Mouse (Mus musculus) cerebellum, postnatal 10 days (tissue): ENCODE measurements at regions not wholly inside any gene's neighbourhood (a gene's known extent, or its start where the extent isn't known, plus 50 kb on each side); places are given as distances from the start of the nearest gene placed in this dataset.

Experiments
- DNase-seq, 2 experiments: peaks; one replicate each; pipeline ENCODE4 v3.0.0; 2021; ENCODE audit warnings: mixed read lengths in 2 of 2

DNA sequence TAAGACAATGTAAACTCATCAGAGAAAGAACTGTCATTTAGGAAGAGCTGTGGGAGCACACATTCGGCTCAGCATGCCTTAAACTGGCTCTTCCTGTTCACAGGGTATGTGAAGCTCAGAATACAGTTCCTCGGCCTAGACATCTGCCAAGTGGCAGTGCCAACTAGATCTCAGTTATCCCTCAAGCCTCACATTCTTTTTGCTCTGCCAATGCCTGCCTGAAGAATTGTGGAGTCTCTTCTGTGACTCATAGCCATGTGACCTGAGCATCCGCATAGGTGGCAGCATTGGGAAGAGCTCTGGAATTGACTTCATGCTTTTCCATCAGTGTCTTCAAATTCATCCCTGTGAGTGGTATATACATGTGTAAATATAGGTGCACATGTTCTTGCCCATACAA is 59.7 kb downstream of the Prlhr start:
- DNase-seq, result peak; percentile 10 to 19

DNA sequence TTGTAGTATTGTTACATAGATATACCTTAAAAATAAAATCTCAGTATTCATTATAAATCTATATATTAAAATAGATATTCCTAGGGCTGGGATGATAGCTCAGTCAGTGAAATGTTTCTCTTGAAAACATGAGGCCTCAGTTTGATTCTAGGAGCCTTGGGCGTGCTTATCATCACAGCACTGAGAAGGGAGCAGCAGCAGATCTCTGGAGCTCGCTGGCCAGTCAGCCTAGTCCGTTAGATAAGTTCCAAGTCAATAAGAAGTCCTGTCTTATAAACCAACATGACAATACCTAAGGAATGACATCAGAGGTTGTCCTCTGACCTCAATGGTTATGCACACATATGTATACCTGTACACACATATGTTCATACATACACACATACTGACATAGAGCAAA is 68.7 kb downstream of the Prlhr start:
- no peak for DNase-seq

DNA sequence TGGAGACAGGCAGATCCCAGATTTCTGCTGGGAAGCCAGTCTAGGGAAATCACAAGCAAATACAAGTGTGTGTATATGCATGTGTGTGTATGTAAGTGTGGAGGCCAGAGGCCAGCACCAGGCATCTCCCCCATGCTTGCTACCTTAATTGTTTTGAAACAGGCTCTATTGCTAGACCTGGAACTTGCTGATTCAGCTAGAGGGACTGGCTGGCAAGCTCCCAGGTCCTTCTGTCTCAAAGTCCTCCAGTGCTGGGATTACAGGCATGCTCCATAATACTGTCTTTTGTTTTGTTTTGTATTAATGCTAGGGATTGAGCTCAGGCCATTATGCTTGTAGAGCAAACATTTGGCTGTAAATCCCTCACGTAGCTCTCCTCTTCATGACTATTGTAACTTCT is 70.4 kb downstream of the Prlhr start:
- DNase-seq, result peak; percentile 19 to 30

DNA sequence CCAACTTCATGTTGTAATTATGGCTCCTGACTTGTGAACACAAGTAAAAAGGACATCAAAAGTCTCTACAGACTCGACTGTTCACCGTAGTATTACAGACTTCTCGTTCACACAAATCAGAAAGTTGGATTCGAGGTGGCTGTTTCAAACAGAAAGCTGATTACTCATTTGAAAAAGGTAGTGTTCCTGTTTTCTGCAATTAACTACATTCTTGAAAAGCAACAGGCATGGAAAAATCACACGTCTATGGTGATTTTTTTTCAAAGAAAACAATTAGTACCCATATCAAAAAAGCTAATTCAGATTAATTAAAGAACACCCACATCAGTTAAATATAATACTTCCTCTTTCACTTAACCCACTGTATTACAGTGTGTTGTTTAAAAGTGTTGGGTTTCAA is 71.5 kb downstream of the Prlhr start:
- no peak for DNase-seq

DNA sequence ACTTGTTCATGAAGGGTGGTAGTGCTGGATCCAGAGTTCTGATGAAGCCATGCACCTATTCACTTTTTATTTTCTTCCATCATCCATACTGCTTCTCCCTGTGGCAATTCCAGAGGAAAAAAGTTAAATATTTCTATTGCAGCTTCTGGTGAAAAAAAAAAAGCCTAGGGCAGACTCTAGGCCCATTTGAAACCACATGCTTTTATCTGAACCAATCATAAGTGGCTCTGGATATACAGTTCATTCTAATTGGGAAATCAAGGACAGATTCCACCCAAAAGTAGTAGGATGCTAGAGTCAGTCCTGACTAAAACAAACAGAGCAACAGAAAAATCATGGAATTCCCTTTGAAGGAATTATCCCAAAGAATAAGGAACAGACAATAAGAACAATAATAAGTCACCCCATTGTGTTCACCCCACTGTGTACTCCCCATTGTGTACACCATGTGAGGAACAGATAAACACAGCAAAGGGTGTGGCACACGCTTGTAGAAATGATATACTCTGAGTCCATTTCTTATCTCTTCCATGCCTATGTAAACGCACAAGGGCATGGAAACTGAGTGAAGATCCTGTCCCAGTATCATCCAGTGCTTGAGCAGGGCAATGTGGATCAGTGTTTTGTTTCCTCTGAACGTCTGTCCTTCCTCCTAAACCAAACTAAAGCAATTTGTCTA is 81.4 kb downstream of the Prlhr start:
- DNase-seq, result no peak

DNA sequence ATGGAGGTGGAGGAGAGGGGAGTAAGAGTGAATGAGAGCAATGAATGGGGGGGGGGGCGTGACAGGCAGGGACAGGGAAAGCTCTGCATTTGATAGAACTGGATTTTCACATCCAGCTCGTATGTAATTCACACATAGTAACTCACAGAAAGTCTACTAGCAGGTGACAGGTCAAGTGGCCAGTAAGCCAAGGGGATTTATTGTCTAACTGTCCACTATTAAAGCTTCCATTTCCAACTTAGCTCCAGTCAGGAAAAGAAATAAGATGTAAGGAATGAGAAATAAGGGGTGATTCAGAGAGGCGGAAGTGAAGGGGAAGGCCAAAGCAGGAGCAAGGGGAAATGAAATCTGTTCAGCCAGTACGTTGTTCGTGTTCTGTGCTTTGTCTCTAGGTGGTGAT is 83.4 kb downstream of the Prlhr start:
- no peak for DNase-seq

DNA sequence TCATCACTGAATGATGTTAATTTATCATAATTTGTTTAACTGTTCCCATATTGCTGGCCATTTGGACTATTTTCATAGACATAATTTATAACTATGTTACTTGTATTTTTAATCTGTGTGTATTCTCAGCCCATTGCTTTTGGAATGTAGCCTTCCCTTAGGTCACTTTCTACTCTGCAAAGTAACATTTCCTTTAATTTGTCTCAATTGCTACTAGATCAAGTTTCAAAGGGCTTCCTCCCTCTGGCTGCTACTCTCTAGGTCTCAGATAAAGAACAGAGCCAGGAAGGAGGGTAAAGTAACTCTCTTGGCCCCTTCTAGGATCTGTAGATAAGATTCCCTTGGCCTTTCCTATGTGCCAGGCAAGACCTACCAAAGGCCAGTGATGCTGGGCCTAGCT is 85.4 kb downstream of the Prlhr start:
- DNase-seq, result no peak

DNA sequence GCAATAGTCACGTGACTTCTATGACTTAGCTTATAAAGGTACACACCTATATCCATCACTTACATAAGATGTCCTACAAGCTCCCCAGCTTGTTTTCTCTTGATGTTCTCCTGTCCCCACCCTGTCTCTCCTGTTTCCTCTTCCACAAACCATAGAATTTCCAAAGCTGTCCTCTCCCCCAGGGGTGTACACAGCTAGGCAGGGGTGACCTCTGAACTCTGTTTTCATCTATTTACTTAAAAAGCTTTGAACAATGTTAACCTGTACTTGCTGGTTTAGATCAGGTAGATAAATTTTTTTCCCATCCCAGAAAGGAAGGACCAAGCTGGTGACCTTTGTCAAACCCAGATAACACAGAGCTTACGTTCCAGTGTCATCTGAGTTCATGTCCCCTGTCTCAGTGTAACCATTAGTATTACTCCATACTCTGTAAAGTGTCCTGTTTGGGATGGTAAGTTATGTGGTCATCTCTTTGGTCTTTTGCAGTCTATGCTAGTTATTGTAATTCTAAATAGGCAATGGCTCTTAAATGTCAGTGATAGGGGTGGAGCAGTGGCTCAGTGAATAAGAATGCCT is 89.0 kb downstream of the Prlhr start:
- DNase-seq, result no peak

DNA sequence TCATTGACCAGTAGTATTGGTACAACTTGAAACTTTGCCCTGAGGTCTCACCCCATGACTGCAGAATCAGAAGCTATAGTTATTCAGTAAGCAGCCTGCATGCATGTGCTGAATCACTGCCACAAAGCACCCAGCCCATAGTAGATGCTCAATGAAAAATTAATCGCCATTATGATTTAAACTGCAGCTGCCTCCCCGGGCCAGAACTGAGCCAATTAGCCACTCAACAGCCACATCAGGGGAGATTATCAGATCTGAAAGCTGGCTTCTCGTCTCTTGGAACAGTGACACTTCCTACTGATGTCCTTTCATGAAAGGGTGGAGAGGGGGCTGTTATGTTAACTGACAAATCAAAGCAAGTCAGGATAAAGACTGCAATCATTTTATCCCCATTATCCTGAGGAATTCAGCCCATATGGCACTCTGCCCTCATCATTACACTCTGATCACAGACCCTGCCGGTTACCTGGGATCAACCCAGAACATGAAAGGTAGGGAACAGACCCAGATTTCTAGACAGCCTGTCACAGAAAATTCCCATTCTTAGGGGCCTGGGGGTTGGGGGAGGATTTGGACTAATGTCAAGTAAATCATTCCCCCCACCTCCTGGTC is 104.0 kb downstream of the Prlhr start:
- peak in 1 of 2 experiments; percentile 6 for DNase-seq

DNA sequence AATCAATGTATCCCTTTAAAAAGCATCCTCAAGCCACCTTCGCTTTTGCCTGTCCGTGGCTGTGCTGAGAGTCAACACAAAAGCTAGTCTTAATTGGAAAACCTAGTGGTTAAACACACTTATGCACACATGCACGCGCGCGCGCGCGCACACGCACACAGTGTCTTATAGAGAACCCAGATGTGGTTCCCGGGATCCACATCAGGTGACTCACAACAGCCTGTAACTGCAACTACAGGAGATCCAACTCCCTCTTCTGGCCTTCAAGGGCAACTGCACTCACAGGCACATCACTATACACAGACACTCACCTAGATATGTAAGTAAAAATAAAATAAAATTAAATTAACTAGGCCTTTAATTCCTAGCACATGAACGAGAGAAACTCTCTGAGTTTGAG is 118.4 kb upstream of the Fam204a start:
- no peak for DNase-seq

DNA sequence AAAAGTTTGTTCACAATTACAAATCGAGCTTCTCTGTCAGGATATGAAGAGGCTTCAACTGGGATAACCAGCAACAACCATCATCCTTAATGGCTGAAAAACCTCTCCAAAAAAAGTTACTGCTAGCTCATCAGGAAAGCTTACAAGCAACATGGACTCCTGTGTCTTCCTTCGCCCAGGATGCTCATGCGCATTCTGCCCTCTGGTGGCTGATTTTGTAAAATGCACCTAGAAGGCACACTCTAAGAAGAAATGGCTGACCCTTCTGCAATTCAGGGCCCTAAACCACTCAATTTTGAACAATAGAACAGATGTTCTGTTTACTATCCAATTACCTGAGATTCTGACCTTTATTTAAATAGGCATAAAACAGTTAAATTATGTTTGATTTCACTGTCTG is 115.0 kb upstream of the Fam204a start:
- DNase-seq, result peak; percentile 72 to 81

DNA sequence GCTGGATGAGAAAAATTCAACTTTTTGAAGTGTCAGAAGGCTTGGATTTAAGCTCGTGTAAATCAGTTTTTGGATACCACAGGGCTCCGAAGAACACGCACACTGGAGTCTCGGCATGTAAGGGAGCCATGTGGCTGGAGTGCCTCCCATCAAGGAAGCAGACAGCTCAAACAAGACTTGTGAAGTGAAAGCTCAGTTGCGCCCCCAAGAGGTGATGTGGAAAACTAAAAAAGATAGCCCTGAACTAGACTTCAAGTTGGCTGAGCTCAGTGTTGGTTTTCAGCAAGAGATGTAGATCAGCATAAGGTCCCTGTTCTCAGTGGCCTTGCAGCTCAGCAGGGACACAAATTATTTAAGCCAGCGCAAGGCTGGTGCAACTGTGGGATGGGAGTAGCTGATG is 113.7 kb upstream of the Fam204a start:
- peak; percentile 12 to 17 for DNase-seq

DNA sequence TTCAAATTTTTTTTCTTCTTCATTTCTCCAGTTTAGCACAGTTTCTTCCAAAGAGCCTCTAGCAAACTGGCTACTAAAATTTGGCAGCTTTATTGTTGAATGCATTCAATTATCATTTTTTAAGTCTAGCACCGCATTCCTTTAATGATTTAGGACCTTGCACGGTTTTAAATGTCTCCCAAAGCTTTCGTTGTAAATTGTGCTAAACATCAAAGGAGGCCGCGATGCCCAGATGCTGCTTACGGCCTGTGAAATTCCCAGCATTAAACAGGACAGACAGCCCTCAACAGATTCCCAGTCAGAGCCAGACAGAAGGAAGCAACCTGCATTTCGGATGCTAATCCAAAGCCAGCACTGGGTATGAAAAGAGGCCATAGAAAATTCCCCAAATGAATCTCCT is 108.0 kb upstream of the Fam204a start:
- no peak for DNase-seq

DNA sequence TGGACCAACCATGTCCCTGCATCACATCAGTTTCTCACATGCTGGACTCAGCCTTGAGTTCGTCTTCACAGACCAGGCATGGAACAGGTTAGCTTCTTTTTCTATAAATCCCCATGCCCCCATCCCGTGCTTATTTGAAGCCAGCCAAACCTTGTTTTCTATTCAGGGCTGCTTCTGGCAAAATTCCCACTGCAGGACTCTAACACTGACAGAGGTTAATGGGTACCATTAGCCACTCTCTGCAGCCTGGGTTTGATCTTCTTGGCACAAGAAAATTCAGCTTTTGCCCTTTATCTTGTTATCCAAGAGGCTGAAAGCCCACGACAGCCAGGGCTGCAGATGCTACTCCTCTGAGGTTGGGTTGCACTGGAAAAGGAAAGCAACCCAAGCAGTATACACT is 101.8 kb upstream of the Fam204a start:
- peak in 1 of 2 experiments; percentile 6 for DNase-seq

DNA sequence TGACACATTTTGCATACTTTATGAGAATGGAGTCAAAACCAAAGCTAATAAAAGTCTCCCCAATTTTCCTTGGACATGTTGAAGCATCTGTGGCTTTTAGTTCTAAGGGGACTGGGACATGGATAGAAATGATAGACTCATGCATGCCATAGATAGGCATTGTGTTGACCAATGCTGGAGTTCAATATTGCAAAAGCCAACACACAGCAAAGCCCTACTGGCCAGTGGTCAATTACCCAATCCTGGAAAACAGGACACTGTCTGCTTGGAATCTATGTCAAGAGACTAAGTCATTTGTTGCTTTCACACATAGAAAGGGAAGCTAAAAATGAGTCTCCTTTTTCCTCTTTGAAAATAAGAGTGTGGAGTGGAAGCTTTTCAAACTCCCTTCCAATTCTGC is 99.1 kb upstream of the Fam204a start:
- DNase-seq, result no peak

DNA sequence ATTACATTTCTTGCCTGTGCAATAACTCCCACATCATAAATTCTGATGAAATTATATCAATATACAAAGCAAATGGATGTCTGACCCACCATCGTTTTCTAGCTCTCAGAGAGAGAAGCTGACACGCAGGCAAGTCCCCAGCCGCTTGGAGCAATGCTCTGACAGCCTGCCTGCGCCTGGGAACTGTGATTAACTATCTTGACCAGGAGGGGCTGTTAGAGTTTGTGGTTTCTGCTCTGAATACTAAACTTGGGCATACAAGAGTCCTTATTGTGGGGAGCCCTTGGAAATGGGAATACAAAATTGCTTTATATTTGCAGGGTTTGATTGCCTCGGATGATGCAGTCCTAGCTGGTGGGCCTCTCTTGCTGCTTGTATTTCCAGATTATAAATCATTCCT is 98.6 kb upstream of the Fam204a start:
- DNase-seq, result peak in 1 of 2 experiments; percentile 13

DNA sequence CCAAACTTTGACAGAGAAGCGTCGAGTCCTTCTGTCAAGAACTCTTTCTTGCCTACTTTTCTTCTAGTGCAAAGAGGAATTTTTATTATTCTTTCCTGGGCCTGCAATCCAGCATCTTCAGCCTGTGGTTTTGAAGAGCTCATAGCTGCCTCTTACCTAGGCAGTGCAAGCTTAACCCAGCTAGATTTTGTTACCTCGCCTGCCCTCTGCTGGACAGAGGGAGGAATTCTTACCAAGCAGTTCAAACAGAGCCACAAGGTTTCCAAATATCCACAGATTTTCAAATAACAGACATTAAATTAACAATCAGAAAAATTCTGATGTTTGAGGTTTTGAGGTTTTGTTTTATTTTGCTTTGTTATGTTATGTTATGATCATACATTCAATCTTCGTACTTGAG is 84.1 kb upstream of the Fam204a start:
- DNase-seq, result peak; percentile 84 to 85

DNA sequence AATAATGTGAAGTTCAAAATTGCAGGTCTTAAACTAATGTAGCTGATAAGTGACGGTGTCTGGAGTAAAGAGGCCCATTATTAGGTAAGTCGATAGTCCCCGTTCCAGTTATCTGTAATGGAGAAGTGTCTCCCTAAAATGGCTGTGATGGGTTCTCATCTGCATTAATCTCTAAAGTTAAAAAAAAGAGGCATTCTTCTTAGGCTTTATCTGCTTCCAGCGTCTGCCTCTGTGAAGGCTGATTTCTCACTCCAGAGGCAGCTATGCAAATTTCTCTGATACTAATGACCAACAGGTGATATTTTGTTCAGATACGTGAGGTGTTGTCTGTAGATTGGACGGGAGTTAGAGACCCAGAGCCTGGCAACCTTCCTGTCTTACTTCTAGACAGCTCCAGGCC is 75.9 kb upstream of the Fam204a start:
- no peak for DNase-seq

DNA sequence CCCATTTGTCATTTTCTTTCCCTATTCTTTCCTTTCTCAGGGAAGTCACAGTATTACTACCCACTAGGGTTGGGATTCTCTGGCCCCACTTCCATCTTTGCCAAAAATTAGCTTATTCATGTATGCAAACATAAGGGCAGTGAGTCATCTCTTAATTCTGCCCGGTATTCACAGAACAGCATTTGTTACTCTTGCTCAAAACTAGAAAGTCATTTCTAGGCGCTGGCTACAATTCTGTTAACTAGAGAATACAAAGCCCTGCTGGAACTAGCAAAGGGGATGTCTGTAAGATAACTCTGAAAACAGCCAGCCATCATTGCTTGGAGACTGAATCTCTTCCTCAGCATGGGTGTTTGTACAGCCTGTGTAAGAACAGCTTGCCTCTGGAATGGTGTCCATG is 74.4 kb upstream of the Fam204a start:
- DNase-seq, result peak; percentile 1 to 4

DNA sequence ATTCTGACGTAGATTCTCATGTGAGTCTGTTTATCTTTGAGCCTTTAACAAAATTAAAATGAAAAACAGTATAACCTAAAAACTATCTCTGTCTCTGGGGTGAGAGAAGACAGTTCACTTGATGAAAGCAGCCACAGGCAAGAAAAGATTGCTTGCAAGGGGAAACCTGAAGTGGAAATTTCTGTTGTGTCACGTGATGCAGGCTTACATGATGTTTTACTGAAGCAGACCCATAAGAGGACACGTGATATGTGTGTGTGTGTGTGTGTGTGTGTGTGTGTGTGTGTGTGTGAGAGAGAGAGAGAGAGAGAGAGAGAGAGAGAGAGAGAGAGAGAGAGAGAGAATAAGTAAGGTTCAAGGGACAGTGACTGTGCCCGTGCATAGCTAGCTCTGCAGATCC is 63.7 kb upstream of the Fam204a start:
- DNase-seq, result no peak

DNA sequence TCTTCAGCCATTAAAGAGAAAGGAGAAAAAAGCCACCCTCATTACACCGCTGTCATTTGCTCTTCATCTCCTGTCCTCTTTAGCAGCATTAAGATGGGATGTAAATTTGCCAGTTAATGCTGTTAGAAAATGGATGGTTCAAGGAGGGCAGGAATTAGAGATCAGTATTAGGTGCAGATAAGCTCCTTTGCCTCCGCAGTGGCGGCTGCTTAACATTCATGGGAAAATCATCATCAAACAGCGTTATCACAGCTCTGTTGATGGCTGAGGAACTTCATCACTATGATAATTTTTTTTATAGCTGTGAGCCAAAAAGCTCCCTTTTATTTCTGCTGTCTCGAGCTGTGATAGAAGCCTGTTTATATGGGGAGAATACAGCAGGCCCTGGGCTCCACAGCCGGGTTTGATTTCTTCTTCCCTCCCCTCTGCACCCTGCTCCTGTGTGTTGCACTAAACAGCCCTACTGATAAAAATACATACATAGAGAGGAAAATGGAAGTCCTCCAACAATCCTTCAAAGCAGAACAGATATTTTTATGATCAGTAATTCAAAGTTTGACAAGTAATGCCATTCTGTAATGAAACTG is 60.4 kb upstream of the Fam204a start:
- no peak for DNase-seq

DNA sequence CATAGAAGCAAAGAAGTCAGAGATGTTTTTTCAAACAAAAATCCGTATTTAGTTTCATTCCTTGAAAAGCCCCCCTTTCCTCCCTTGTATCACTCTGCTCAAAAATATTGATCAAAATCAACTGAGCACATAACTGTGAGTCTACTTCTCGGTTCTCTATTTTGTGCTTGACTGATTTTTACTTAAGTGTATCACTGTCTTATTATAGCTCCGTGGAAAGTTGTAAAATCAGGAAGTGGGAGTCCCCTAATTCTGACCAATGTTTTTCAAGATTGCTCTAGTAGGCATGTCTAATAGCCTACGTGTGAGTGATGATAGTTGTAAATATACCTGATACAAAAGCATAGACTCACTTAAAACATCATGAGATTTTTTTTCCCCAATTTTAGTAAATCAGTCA is 58.4 kb upstream of the Fam204a start:
- DNase-seq, result no peak
